Mouse (Mus musculus) midbrain, embryonic 16.5 days (tissue): ENCODE results near the gene Fancc. TPM values are rescaled to one million over a fixed set of nuclear protein-coding genes. Genes with fewer than 3 reads are reported as not detected.
A peak's percentile ranks its signal among the peaks of the same experiment; 100 is the strongest.
"Not testable (repeated sequence)": the region's sequence is repeated elsewhere in the genome, so short reads cannot be mapped to it uniquely, and the experiment has no call there.

ENCODE experiments used
- ATAC-seq: fragments of 200-750 bp; cut with Nextera tagmentation; 2 replicates; pipeline ENCODE4 v1.8.0; 2017; ENCODE audit warnings: moderate TSS enrichment
- H3K27ac ChIP-seq: fragments of 300-500 bp; sonication (generic); 2 replicates; pipeline ENCODE4 v1.5.1; 2014; ENCODE audit warnings: mild to moderate bottlenecking, low read length, mixed read lengths
- H3K27me3 ChIP-seq: fragments of 300-500 bp; sonication (generic); 2 replicates; pipeline ENCODE4 v1.6.1; 2014; ENCODE audit warnings: low read depth, low read length, mixed read lengths; ENCODE audit not compliant: control insufficient read depth, insufficient read depth
- H3K36me3 ChIP-seq: fragments of 300-500 bp; sonication (generic); 2 replicates; pipeline ENCODE4 v1.6.1; 2014; ENCODE audit warnings: mild to moderate bottlenecking, low read length, moderate library complexity, mixed read lengths; ENCODE audit not compliant: control insufficient read depth, insufficient read depth
- H3K4me1 ChIP-seq: fragments of 300-500 bp; sonication (generic); 2 replicates; pipeline ENCODE4 v1.6.1; 2014; ENCODE audit warnings: mild to moderate bottlenecking, low read length, mixed read lengths; ENCODE audit not compliant: control insufficient read depth, insufficient read depth
- H3K4me2 ChIP-seq: fragments of 300-500 bp; sonication (generic); 2 replicates; pipeline ENCODE4 v1.6.1; 2014; ENCODE audit warnings: mild to moderate bottlenecking, low read length, mixed read lengths
- H3K4me3 ChIP-seq: fragments of 300-500 bp; sonication (generic); 2 replicates; pipeline ENCODE4 v1.5.1; 2014; ENCODE audit warnings: low read depth, mild to moderate bottlenecking, low read length, moderate library complexity, mixed read lengths
- H3K9ac ChIP-seq: fragments of 300-500 bp; sonication (generic); 2 replicates; pipeline ENCODE4 v1.6.1; 2014; ENCODE audit warnings: low read depth, low read length, mixed read lengths
- H3K9me3 ChIP-seq: fragments of 300-500 bp; sonication (generic); replicated peaks from 2 replicates; pipeline ENCODE4 v1.6.1; 2014; ENCODE audit warnings: mild to moderate bottlenecking, low read length, mixed read lengths; ENCODE audit not compliant: control insufficient read depth, poor library complexity, severe bottlenecking
- WGBS: fragments of 180-500 bp; shearing (Covaris S2); extraction: QIAGEN DNeasy Blood & Tissue Kit; methylation state at CpG from one replicate; pipeline ENCODE4 v1.1.7; 2014; 5-methylcytosine and 5-hydroxymethylcytosine counted together
- polyA plus RNA-seq: library from polyadenylated mRNA; unstranded; fragments of >200 nt; fragmentation: Nextera tagmentation; extraction: Ambion mirVana; gene quantifications from 2 replicates; pipeline ENCODE4 v1.2.1, GENCODE M21; 2015

Fancc gene
- polyA plus RNA-seq, 1 experiment from 2014 or later: 14.2 TPM

DNA sequence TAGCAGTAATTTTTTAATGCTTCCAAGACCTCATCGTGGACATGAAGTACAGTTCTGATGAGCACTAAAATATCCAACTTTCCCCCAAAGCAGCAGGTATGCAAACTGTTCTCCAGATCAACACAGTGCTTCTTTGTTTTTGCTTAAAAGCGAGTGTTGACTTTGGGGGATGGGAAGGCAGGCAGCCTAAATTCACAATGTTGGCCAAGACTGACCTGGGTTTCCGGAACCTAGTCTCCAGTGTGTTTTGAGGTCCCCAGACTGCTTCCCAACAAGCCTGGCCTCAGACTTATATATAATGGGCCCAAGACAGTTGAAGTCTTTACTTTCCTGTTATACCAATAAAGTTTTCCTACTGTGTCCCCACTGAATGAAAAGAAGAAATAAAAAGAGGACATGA lies 172.8 kb downstream of the Fancc start:
- ATAC-seq: no peak
- 81% methylated on average over 3 of the region's 3 CpGs for WGBS
- Histone ChIP-seq H3K36me3 (no peaks in the 10 kb centered on the region), H3K9ac (no peak overlapping the region), H3K27ac (no peak overlapping the region), H3K4me3 (no peak overlapping the region), H3K27me3 (no peaks in the 10 kb centered on the region), H3K4me2 (no peak overlapping the region), H3K4me1 (no peaks in the 10 kb centered on the region), H3K9me3 (no peaks in the 10 kb centered on the region)

GRCm38 (mm10) chr13:63323286-63324075 lies 173.6 kb downstream of the Fancc start:
- H3K4me3 ChIP-seq: no peak overlapping the region
- H3K4me2 ChIP-seq: no peak overlapping the region
- H3K36me3 ChIP-seq: no peaks in the 10 kb centered on the region
- WGBS: 80% methylated on average over 9 of the region's 9 CpGs
- no peak for ATAC-seq
- no peaks in the 10 kb centered on the region for H3K9me3 ChIP-seq
- no peak overlapping the region for H3K9ac ChIP-seq
- H3K4me1 ChIP-seq: no peaks in the 10 kb centered on the region
- no peak overlapping the region for H3K27ac ChIP-seq
- no peaks in the 10 kb centered on the region for H3K27me3 ChIP-seq

DNA sequence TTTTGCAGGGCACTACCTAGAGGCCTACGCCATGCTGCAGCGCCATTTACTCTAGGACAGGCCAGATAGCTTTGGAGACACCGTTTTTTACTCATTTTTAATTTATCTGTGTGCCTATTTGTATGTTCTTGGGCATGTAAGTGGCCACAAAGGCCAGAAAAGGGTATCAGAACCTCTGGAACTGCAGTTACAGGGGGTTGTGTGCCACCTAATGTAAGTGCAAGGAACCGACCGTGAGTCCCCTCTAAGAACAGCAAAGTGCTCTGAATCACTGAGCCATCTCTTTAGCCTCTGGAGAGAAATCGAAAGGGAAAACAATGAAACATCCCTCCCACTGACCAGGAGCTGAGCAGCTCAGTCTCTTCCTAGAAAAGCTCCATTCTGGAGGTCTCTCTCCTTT lies 174.3 kb downstream of the Fancc start:
- Histone ChIP-seq H3K9ac (no peak overlapping the region), H3K36me3 (no peaks in the 10 kb centered on the region), H3K9me3 (no peaks in the 10 kb centered on the region), H3K4me1 (no peaks in the 10 kb centered on the region), H3K4me3 (no peak overlapping the region), H3K27me3 (no peaks in the 10 kb centered on the region), H3K4me2 (no peak overlapping the region), H3K27ac (no peak overlapping the region)
- 78% methylated on average over 6 of the region's 6 CpGs for WGBS
- ATAC-seq: no peak

DNA sequence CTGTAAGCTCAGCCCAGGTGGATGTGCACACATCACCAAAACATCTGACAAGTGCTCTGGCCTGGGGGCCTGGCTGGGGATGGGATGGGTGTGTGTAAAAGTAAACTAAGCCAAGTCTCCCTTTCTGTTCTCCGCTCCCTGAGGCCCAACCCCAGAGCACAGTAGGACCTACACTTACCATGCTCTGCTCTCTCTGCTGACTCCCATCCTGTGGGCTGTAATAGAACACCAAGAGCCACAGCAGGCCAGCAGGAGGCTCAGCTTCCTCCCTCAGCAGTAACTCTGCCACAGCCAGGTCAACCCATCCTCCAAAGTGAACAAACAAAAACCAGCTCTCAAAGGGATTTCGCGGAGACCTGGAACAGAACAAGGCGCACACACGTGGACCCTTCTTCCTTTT lies 175.4 kb downstream of the Fancc start:
- H3K27ac ChIP-seq: no peak overlapping the region
- no peaks in the 10 kb centered on the region for H3K27me3 ChIP-seq
- 70% methylated on average over 5 of the region's 5 CpGs for WGBS
- no peaks in the 10 kb centered on the region for H3K4me1 ChIP-seq
- H3K9me3 ChIP-seq: no peaks in the 10 kb centered on the region
- 0 out of 2 replicates have a peak, but pooled peaks have one; percentile 7 for ATAC-seq
- H3K9ac ChIP-seq: no peak overlapping the region
- no peaks in the 10 kb centered on the region for H3K36me3 ChIP-seq
- H3K4me3 ChIP-seq: no peak overlapping the region
- no peak overlapping the region for H3K4me2 ChIP-seq

GRCm38 (mm10) chr13:63319814-63320213 lies 177.3 kb downstream of the Fancc start:
- no peak for ATAC-seq
- Histone ChIP-seq H3K9ac (no peak overlapping the region), H3K27me3 (no peaks in the 10 kb centered on the region)

DNA sequence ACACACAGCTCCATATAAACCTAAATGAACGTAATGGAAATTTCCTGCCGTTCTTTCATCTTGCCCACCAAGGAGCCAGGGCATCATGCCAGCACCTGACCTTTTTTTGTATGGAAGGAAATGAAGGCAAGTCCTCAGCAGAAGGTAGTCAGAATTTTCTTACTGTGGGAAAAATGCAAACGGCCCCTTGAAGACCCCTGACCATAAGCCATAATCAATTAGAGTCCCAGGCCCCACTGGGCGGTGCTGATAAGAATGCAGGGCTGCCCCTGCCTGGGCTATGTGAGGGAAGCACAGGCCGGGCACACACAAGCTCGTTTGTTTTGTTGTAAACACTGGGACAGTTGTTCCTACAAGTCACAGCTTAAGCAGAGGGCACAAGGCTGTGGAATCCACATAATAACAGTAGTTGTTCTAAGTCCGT lies 179.4 kb downstream of the Fancc start:
- WGBS: 54% methylated on average over 7 of the region's 7 CpGs
- no peak overlapping the region for H3K4me2 ChIP-seq
- no peak for ATAC-seq

More at GRCm38 (mm10) chr13:63319814-63320213, 177.3 kb downstream of the Fancc start:
- 95% methylated on average over 7 of the region's 7 CpGs for WGBS
- Histone ChIP-seq H3K27ac (no peak overlapping the region), H3K4me2 (no peak overlapping the region), H3K4me1 (no peaks in the 10 kb centered on the region), H3K4me3 (no peak overlapping the region), H3K36me3 (no peaks in the 10 kb centered on the region), H3K9me3 (no peaks in the 10 kb centered on the region)

GRCm38 (mm10) chr13:63316407-63316806 lies 180.7 kb downstream of the Fancc start:
- Histone ChIP-seq H3K4me3 (no peak overlapping the region), H3K4me2 (no peak overlapping the region), H3K4me1 (no peaks in the 10 kb centered on the region), H3K27me3 (no peaks in the 10 kb centered on the region), H3K9ac (no peak overlapping the region), H3K9me3 (no peaks in the 10 kb centered on the region), H3K36me3 (no peaks in the 10 kb centered on the region), H3K27ac (no peak overlapping the region)
- no peak for ATAC-seq
- 91% methylated on average over 5 of the region's 5 CpGs for WGBS

More for the DNA sequence above, 179.4 kb downstream of the Fancc start:
- Histone ChIP-seq H3K4me1 (no peaks in the 10 kb centered on the region), H3K27ac (no peak overlapping the region), H3K4me3 (no peak overlapping the region), H3K27me3 (no peaks in the 10 kb centered on the region), H3K9me3 (no peaks in the 10 kb centered on the region), H3K36me3 (no peaks in the 10 kb centered on the region), H3K9ac (no peak overlapping the region)

DNA sequence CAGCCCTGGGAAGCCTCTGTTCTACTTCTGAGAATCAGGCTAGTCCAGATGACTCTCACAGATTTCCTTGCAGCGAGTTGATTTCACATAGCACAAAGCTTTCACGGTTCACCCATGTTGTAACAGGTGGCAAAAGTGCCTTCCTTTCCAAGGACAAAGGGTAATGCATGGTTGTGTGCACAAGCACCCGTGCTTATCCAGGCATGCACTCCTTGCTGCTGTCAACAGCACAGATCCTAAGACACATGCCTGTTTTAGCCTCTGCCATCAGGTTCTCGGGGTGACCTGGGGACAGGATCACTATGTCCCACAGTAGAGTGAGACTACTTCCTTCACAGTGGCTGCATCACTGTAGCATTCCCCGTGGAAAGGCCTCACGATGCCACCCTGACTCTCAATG lies 181.3 kb downstream of the Fancc start:
- Histone ChIP-seq H3K9me3 (no peaks in the 10 kb centered on the region), H3K27me3 (no peaks in the 10 kb centered on the region), H3K27ac (no peak overlapping the region), H3K4me3 (no peak overlapping the region), H3K4me1 (no peaks in the 10 kb centered on the region), H3K9ac (no peak overlapping the region), H3K36me3 (no peaks in the 10 kb centered on the region), H3K4me2 (no peak overlapping the region)
- no peak for ATAC-seq
- 91% methylated on average over 6 of the region's 6 CpGs for WGBS

DNA sequence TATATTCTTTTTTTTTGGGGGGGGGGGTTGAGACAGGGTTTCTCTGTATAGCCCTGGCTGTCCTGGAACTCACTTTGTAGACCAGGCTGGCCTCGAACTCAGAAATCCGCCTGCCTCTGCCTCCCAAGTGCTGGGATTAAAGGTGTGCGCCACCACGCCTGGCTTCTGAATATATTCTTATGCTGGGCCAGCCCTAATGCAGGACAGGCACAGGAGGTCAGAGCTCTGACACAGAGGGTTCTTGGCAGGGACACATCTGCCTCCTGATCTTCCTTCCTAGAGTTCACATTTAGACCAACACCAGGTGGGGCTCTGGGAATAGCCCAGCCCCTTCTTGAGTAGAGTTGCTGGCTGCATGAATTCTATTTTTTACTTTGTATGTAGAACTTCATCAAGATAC lies 182.0 kb downstream of the Fancc start:
- not testable (repeated sequence) for H3K36me3 ChIP-seq, H3K9me3 ChIP-seq, H3K27me3 ChIP-seq, ATAC-seq, H3K4me3 ChIP-seq, H3K27ac ChIP-seq, H3K9ac ChIP-seq, H3K4me1 ChIP-seq, H3K4me2 ChIP-seq
- WGBS: 97% methylated on average over 2 of the region's 4 CpGs
